Mouse (Mus musculus): ENCODE measurements around the gene Tcf7l2.

GRCm38 (mm10) chr19:55712678-55713077 is 28.9 kb upstream of the Tcf7l2 start:
- TF ChIP-seq GATA1 (IDR thresholded peaks at IDR 0.05; ENCODE audit: borderline replicate concordance, low read length) (no peak), CTCF (IDR thresholded peaks at IDR 0.05; ENCODE audit: low read depth, low read length) (no peak), TAL1 (conservative IDR thresholded peaks at IDR 0.05; ENCODE audit: low read depth, low read length) (no peak)

Measured in G1E (cell line).